Mouse (Mus musculus): ENCODE measurements around the gene Aggf1.
A peak's percentile ranks its signal among the peaks of the same experiment; 100 is the strongest.

- TF ChIP-seq CTCF (IDR thresholded peaks at IDR 0.05; ENCODE audit: low read depth) (peak; percentile 86), EP300 (IDR thresholded peaks at IDR 0.05; ENCODE audit: low read depth) (no peak)
Observed at GRCm38 (mm10) chr13:95389866-95390865, 15.0 kb upstream of the Aggf1 start.

Data from heart, postnatal 0 days (tissue).